Mouse (Mus musculus): ENCODE results near the gene Pp2d1. TPM values are rescaled to one million over a fixed set of nuclear protein-coding genes. Genes with fewer than 3 reads are reported as not detected.

Gene Pp2d1
- total RNA-seq, 2 experiments from 2014 or later: not detected

DNA sequence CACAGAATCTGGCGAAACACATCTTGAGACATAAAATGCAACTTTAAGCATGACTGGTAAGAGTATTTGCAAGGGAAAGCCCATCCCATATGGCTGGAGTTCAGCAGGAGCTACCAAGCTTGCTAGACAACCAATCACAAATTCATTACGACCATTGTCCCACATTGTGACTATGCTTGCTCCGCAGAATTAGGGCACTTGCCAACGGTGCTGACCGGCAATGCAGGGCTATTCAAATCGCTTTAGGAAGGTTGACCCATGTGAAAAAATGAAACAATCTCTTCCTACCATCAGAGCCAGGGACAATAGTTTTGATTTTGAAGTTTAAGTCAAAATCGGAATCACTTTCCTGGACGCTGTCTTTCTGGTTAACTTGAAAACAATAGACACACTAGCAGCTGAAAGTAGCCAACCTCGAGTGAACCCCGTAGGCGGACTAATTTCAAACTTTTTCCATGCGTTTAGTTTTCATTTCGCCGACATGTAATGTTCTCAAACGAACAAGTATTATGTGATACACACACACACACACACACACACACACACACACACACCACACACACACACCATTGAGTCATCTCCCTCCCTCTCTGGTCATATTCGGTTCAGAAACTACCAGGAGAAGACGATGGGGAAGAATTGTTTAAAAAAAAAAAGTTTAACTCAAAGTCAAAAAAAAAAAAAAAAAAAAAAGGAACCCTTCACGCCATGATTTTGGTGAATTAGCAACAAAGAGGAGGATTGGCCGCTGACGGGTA is 27.1 kb upstream of the Pp2d1 start, which contains the start of gene Kat2b:
TSS of gene Kat2b (plus strand) at position 701 of the 758 bp plus-strand sequence.
- DNase-seq (ENCODE audit: low spot score in 2 of 2): no peak

DNA sequence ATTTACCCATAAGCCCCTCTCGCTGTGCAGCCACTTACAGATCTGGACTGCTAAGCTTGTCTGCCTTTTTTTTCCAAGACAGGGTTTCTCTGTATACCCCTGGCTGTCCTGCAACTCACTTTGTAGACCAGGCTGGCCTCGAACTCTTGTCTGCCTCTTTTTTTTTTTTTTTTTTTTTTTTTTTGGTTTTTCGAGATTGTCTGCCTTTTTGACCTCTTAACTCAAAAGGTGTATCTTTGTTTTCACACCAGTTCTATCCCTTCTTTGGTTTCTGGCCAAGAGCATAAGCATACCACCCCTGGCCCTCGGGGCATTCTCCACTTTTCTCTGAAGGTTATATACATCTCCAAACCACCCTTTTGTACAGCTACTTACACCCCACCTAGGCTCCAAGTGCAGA is 25.6 kb upstream of the Pp2d1 start:
- no peak for DNase-seq (ENCODE audit: low spot score in 2 of 2)

DNA sequence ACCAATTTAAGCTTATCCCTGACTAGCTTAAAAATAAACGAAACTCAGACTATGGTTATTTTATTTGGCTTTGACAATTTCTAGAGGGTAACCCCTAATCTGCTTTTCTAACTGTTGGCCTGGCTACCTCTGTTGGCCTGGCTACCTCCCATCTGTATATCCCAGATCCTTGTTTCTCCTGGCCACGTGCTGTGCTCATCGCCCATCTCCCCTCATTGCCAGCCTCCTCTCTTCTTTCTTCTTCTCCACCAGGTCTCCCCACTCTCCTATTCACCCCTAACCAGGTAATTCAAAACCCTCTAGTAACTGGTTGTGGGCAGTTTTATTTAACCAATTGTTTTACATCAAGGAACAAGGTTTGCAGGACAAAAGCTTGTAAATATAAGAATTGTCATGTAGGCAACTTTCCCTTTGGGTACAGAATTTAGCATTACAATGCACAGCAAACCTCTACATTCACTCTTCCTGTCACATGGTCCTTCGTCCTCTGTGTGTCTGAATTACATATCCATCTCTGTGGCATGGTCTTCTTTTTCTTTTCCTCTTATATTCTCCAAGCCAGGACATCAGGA is 22.3 kb upstream of the Pp2d1 start:
- DNase-seq (ENCODE audit: low spot score in 2 of 2): no peak

DNA sequence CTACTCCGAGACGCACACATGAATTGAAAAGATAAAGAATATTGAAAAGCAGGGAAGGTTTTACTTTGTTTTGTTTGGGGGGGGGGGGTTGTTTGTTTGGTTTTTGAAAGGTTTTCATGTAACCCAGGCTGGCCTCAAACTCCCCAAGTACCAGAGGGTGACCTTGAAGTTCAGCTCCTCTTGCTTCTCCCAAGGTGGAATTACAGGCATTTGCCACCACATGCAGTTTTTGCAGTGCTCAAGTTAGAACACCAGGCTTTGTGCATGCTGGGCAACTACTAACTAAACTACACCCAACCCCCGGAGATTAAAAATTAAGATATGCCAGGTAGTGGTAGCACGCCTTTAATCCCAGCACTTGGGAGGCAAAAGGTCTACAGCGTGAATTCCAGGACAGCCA is 20.4 kb upstream of the Pp2d1 start:
- no peak for DNase-seq (ENCODE audit: low spot score in 2 of 2)

GRCm38 (mm10) chr17:53557443-53557842 is 18.2 kb upstream of the Pp2d1 start:
- no peak for DNase-seq (ENCODE audit: low spot score in 2 of 2)

DNA sequence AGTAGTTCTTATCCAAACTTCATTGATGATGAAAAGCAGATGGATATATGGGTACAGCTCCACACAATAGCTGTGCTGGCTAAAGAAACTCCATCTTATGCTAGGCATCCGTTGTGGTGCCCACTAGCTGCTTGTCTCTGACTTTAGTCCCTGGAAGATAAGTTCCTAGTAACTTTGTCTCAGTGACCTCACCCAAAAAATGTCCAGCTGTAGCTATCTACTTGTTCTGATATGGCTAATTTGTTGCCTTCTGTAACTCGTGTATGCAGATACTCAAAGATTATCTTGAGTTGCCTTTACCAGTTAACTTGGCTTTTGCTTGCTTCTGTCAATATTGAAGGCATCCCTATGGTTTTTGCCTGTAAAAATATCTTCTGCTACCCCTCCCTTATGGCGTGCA is 15.6 kb upstream of the Pp2d1 start:
- DNase-seq (ENCODE audit: low spot score in 2 of 2): no peak

- no peak for DNase-seq (ENCODE audit: low spot score in 2 of 2)
Measured at GRCm38 (mm10) chr17:53554088-53554487, 14.8 kb upstream of the Pp2d1 start.

DNA sequence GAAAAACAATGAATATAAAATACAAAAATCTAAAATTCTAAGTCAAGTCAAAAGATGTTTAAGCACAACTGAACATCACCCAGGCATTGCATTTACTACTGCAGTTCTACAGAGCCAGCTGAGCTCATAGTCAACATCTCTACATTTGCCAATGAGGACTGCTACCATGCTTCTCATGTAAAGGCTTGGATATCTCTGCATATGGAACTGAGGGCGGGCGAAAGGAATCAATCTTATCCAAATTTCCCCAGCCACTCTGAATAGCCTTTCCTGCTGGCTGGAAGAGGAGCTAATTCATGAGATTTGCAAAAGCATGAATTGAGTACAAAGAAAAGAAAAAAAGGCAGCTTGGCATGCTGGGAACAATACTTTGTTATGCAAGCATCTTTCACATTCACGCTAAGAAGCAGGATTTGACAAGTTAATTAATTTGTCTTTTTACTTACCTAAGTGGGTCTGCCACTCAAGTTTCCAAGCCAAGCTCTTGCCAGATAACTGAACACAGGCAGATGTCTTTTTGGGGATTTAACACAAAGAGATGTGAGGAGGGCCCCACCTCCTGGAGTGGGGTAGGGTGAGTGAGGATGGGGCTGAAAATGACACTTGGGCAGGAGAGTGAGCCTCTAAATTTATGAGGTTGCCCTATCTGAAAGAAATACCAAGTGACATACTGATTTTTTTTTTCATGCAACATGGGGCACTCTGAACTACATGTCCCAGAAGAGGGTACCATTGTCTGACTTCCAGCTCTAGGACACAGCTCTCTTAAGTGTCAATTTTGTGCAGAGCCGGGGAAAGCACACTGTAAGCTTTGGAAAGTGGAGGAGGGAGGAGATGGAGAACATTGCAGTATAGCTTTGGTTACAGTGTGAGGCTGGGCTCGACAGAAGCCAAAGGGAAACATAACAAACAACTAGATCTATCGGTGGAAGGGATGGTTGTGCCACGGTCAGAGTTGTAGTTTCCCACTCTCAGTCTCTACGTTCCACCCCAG is 12.4 kb upstream of the Pp2d1 start:
- DNase-seq (ENCODE audit: low spot score in 2 of 2): no peak

DNA sequence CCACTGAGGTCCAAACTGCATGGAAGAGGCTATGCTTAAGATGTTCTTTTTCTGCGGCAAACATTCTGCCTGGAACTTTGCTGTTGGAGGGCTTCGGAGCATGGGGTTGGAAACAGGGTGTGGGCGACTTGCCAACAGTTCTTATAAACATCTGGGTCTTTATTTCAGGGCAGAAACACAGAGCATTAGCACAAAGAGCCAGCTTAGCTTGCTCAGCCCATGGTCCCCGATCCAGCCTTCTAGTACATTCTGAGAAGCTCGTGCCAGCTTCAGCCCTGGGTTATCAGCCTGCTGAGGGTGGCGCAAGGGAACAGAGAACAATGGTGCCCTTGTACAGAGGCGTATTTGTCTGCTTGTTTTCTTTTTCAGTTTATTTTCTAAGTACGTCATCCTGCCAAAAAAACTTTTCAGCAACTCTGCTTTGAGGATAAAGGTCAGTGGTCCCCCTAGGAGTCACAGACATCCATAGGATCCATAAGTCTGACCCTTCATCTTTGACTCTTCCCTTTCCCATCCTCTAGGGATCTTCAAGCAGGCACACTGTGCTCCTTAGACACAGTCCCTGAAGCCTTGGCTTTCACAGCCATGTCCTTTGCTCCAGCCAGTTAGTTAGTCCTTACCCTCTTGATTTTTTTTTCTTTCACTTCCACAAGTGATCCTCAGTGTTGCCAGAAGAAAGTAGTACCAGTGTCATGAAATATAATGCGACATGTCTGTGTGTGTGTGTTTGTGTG is 4.5 kb upstream of the Pp2d1 start:
- DNase-seq (ENCODE audit: low spot score in 2 of 2): peak; percentile 23 to 35

- no peak for DNase-seq (ENCODE audit: low spot score in 2 of 2)
Measured at GRCm38 (mm10) chr17:53542536-53542935, 3.3 kb upstream of the Pp2d1 start.

DNA sequence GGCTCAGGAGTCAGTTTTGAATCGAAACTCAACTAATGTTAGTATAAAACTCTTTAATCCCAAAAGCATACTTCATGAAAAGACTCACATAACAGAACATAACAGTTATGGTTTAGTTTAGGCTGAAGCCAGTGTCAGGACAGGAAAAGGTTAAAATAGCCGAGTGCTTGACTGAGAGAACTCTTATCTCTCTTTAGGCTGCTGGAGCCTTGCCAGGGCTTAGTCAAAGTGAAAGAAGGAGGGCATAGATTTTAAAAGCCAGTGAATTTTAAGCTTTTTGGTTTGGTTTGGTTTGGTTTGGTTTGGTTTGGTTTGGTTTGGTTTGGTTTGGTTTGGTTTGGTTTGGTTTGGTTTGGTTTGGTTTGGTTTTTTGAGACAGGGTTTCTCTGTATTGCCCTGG is 6.8 kb downstream of the Pp2d1 start:
- DNase-seq (ENCODE audit: low spot score in 2 of 2): no peak

DNA sequence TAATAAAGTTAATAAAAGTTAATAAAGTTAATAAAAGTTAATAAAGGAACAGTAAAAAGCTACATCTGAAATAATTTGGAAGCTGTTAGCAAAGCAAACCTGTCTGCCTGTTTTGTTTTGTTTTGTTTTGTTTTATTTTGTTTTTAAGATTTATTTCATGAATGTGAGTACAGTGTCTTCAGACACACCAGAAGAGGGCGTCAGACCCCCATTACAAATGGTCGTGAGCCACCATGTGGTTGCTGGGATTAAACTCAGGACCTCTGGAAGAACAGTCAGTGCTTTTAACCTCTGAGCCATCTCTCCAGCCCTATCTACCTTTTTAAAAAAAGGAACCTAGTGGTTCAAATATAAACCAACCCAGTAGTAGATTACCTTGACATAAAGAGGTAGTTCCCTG is 8.1 kb downstream of the Pp2d1 start:
- no peak for DNase-seq (ENCODE audit: low spot score in 2 of 2)

GRCm38 (mm10) chr17:53528034-53528433 is 11.2 kb downstream of the Pp2d1 start:
- DNase-seq (ENCODE audit: low spot score in 2 of 2): no peak

DNA sequence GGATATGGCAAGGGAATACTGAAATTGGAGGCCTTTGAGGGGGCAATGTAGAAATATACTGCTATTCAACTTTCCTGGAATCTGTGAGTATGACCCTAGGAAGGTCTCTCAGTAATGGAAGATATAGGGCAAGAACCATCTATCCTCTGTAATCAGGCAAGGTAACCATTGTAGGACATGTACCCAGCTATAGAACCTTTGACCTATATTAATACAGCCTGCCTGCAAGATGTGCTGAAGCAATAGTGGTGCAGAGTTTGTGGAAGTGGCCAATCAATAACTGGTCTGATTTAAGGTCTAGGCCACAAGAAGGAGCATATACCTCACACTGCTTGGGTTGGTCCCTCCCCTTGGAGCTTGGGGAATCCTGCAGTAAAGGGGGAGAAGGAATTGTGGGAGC is 18.7 kb downstream of the Pp2d1 start:
- DNase-seq (ENCODE audit: low spot score in 2 of 2): no peak

GRCm38 (mm10) chr17:53519364-53519763 is 19.9 kb downstream of the Pp2d1 start:
- DNase-seq (ENCODE audit: low spot score in 2 of 2): no peak

DNA sequence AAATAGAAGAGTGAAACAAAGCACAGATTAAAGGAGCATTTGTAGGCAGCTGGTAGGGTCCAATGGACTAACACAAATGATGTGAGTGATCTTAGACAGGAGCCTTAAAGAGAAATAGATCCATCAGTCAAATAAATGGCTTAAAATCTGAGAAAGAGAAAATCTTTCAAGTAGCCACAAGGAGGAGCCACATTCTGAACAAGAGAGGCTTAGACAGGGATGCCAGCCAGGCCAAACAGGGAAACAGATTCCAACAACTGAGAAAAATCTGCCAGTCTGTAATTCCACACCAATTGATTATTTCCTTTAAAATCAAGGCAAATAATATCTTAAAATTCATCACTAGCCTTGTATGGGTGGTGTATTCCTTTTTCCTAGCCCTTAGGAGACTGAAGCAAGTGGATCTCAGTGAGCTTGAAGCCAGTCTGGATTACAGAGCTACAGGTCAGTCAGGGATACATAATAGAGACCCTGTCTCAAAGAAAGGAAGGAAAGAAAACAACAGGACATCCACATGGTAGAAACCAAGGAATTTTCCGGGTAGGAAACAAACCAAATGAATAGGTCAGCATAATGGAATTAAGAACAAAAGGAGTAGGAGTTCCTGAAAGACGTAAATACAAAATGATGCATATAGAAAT is 26.8 kb downstream of the Pp2d1 start:
- DNase-seq (ENCODE audit: low spot score in 2 of 2): peak in 1 of 2 experiments; percentile 3

- DNase-seq (ENCODE audit: low spot score in 2 of 2): no peak
Measured at GRCm38 (mm10) chr17:53502966-53503365, 36.3 kb downstream of the Pp2d1 start.

DNA sequence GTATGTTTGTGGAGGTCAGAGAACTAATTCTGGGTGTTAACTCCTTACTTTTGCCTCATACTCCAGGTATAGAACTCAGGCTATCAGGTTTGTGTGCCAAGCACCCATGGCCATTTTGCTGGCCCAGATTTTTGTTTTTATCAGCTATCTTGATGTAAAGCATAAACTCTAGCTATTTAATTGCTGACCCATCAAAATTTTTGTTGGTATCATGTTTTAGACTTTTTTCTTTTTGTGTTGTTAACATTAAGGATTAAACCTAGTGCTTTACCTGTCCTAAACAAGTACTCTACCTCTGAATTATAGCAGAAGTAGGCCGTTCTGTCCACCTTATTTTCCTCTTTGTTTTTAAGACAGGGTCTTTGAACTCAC is 50.3 kb downstream of the Pp2d1 start:
- DNase-seq (ENCODE audit: low spot score in 2 of 2): no peak

GRCm38 (mm10) chr17:53488291-53489006 is 50.8 kb downstream of the Pp2d1 start:
- DNase-seq (ENCODE audit: low spot score in 2 of 2): no peak

- DNase-seq (ENCODE audit: low spot score in 2 of 2): no peak
Measured at GRCm38 (mm10) chr17:53480433-53480832, 58.8 kb downstream of the Pp2d1 start.

Data from left cerebral cortex, adult 18-20 months (tissue).